Mouse (Mus musculus): ENCODE measurements around the gene Cckbr. TPM values are rescaled to one million over a fixed set of nuclear protein-coding genes. Genes with fewer than 3 reads are reported as not detected.
A peak's percentile ranks its signal among the peaks of the same experiment; 100 is the strongest.

The Cckbr gene
- total and polyA plus RNA-seq, 3 experiments: not detected

DNA sequence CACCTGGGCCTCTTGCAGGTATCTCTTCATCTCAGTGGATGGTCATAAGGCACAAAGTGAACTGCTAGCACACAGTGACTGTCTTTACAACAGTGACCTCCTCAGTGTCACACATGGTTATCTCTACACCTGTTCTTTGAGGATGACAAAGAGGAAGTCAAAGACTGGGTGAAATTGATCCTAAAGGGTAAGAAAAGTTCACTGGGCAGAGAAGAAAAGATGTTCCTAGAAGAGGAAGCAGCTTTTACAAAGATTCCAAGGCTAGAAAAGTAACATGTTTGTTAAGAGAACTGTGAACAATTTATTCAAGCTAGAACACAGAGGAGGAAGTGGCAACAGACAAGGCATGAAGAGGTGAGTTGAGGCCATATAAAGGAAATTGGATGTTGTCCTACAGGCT, 29.4 kb upstream of the Cckbr start:
- H3K4me3 ChIP-seq: no peak overlapping the region
- no peak overlapping the region for H3K9ac ChIP-seq (ENCODE audit: low read depth, low read length)
- no peak overlapping the region for H3K27ac ChIP-seq
- intact Hi-C loops (cut with DNase I): loop anchor here (5.0 kb wide), 2 partner anchors 241 to 416 kb away; partner anchors contain the start of gene Mrpl17
- no peaks in the 10 kb centered on the region for H3K27me3 ChIP-seq (ENCODE audit: control insufficient read depth, insufficient read depth, low read length)
- no peaks in the 10 kb centered on the region; the same call in none of the 2 replicates for H3K4me1 ChIP-seq (ENCODE audit: control insufficient read depth, insufficient read depth, low read length)
- H3K36me3 ChIP-seq (ENCODE audit: control insufficient read depth, insufficient read depth, low read length): peaks cover 6% of the 10 kb centered on the region
- TF ChIP-seq CTCF (IDR thresholded peaks at IDR 0.05): no peak
- TF ChIP-seq POLR2A (IDR thresholded peaks at IDR 0.05; ENCODE audit: insufficient read depth, low read depth, low read length): no peak
- TF ChIP-seq EP300 (IDR thresholded peaks at IDR 0.05; ENCODE audit: insufficient read depth, low read depth, low read length): no peak
- no peak for DNase-seq
- no peaks in the 10 kb centered on the region; the same call in 1 of the 2 replicates for H3K79me2 ChIP-seq (replicated peaks; ENCODE audit: control insufficient read depth, insufficient read depth, low read length)

DNA sequence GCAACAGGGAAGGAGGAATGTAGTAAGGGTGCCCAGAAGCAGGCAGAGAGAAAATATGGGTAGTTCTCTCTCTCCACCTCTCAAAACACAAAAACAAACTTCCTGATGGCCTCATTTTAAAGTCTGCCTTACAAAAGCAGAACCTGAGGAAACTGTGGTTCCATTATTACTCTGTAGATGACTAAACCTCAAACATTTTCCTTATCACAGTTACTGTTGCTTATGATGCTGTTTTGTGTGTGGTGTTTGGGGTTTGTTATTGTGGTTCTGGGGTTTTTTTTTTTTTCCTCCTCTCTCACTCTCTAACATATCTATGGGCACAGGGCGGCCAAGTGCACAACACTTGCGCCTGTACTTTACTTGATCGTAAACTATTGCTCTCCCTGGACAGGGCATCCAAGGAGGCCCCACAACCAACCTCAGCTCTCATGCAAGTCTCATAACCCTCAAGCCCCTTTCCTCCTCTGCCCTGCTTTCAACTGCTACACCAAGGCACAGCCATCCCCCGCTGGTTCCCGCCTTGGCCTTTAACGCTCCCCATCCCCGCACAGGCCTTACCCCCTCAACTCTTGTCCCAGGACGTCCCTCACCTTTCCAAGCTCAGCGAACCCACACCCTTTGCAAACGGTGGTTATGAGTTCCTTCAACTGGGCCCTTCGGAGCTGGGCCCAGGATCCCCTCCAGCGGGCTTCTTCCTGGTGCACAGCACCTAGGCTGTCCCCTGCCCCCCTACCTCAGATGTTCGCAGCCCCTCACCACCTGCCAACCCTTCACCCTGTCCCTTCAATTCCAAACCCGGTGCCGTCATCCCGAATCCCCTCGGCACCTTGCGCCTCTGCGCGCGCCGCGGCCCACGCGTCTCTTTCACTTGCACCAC, 26.2 kb upstream of the Cckbr start:
- no peak for TF ChIP-seq POLR2A (IDR thresholded peaks at IDR 0.05; ENCODE audit: insufficient read depth, low read depth, low read length)
- TF ChIP-seq CTCF (IDR thresholded peaks at IDR 0.05): no peak
- no peak for TF ChIP-seq EP300 (IDR thresholded peaks at IDR 0.05; ENCODE audit: insufficient read depth, low read depth, low read length)
- no peak for DNase-seq
- Histone ChIP-seq H3K27ac (peak overlapping the region; percentile 89), H3K4me1 (ENCODE audit: control insufficient read depth, insufficient read depth, low read length) (no peaks in the 10 kb centered on the region; the same call in none of the 2 replicates), H3K4me3 (peak overlapping the region; percentile 84), H3K36me3 (ENCODE audit: control insufficient read depth, insufficient read depth, low read length) (peaks cover 6% of the 10 kb centered on the region), H3K27me3 (ENCODE audit: control insufficient read depth, insufficient read depth, low read length) (no peaks in the 10 kb centered on the region), H3K79me2 (replicated peaks; ENCODE audit: control insufficient read depth, insufficient read depth, low read length) (no peaks in the 10 kb centered on the region), H3K9ac (ENCODE audit: low read depth, low read length) (peak overlapping the region; percentile 91)
- intact Hi-C loops (cut with DNase I): loop anchor here (5.0 kb wide), 2 partner anchors 238 to 413 kb away; partner anchors contain the start of gene Mrpl17
- under 1% methylated on average over 25 of the region's 25 CpGs for WGBS

DNA sequence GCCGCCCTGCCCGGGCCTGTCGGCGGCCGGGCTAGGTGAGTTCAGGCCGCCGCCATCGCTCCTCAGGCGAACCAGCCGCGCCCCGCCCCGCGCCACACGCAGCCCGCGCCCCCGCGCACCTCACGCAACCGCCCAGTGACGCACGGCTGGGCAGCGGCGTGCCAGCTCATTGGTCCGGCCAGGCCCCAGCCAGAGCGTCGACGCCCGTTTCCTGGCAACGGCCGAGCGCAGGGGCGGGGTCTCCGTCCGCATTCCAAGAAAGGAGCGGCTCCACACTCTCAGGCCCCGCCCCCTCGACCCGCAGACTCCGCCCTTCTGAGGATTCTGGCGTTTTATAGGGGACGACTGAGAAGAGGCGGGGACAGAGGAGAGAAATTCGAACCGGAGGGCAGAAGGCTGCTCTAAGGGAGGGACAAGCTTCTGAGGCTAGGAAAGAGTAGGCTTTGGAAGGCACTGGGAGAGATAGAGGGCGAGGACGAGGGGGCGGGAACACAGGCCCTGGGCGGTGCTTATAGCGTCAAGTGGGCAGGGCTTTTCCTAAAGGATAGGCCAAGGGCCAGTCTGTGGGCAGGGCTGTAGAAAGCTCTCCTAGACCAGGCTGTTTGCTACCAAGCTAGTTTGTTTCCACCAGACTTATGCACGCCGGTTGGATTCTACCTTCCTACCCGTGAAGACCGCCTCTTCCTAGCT, 25.5 kb upstream of the Cckbr start, which contains the start of gene Fam160a2:
Gene Fam160a2 (minus strand): TSS at position 120 of the 690 bp plus-strand sequence.
- peak within 1 kb of the TSS; percentile 84 for H3K4me3 ChIP-seq
- DNase-seq: peak; percentile 99 to 100
- H3K79me2 ChIP-seq (replicated peaks; ENCODE audit: control insufficient read depth, insufficient read depth, low read length): no peaks in the 10 kb centered on the region
- intact Hi-C loops (cut with DNase I): loop anchor here (5.0 kb wide), 2 partner anchors 237 to 412 kb away; partner anchors contain the start of gene Mrpl17
- H3K36me3 ChIP-seq (ENCODE audit: control insufficient read depth, insufficient read depth, low read length): peaks cover 6% of the 10 kb centered on the region
- peak within 1 kb of the TSS; percentile 92 for H3K9ac ChIP-seq (ENCODE audit: low read depth, low read length)
- TF ChIP-seq CTCF (IDR thresholded peaks at IDR 0.05): no peak
- TF ChIP-seq POLR2A (IDR thresholded peaks at IDR 0.05; ENCODE audit: insufficient read depth, low read depth, low read length): peak; percentile 91
- peak; percentile 53; the same call in 1 of the 2 replicates for TF ChIP-seq EP300 (IDR thresholded peaks at IDR 0.05; ENCODE audit: insufficient read depth, low read depth, low read length)
- no peaks in the 10 kb centered on the region for H3K27me3 ChIP-seq (ENCODE audit: control insufficient read depth, insufficient read depth, low read length)
- peak within 1 kb of the TSS; percentile 91 for H3K27ac ChIP-seq
- WGBS: 1% methylated on average over 55 of the region's 55 CpGs
- H3K4me1 ChIP-seq (ENCODE audit: control insufficient read depth, insufficient read depth, low read length): no peaks in the 10 kb centered on the region; the same call in none of the 2 replicates

- WGBS: 70% methylated on average over 5 of the region's 5 CpGs
- no peak within 1 kb of the TSS for H3K27ac ChIP-seq
- no peak for TF ChIP-seq EP300 (IDR thresholded peaks at IDR 0.05; ENCODE audit: insufficient read depth, low read depth, low read length)
- no peak for TF ChIP-seq CTCF (IDR thresholded peaks at IDR 0.05)
- TF ChIP-seq POLR2A (IDR thresholded peaks at IDR 0.05; ENCODE audit: insufficient read depth, low read depth, low read length): no peak
- H3K9ac ChIP-seq (ENCODE audit: low read depth, low read length): no peak within 1 kb of the TSS
- no peaks in the 10 kb centered on the region for H3K79me2 ChIP-seq (replicated peaks; ENCODE audit: control insufficient read depth, insufficient read depth, low read length)
- H3K4me3 ChIP-seq: no peak within 1 kb of the TSS
- no peak for DNase-seq
- no peaks in the 10 kb centered on the region for H3K36me3 ChIP-seq (ENCODE audit: control insufficient read depth, insufficient read depth, low read length)
- H3K4me1 ChIP-seq (ENCODE audit: control insufficient read depth, insufficient read depth, low read length): no peaks in the 10 kb centered on the region; the same call in 1 of the 2 replicates
- H3K27me3 ChIP-seq (ENCODE audit: control insufficient read depth, insufficient read depth, low read length): no peaks in the 10 kb centered on the region
- intact Hi-C loops (cut with DNase I): no loop called here
Measured at GRCm38 (mm10) chr7:105404268-105404667, 21.3 kb upstream of the Cckbr start, which contains the start of gene Cnga4. Gene Cnga4, plus strand, starts transcription at chr7:105404568.

GRCm38 (mm10) chr7:105406322-105406721, 19.2 kb upstream of the Cckbr start:
- no peaks in the 10 kb centered on the region for H3K27me3 ChIP-seq (ENCODE audit: control insufficient read depth, insufficient read depth, low read length)
- TF ChIP-seq POLR2A (IDR thresholded peaks at IDR 0.05; ENCODE audit: insufficient read depth, low read depth, low read length): no peak
- no peak for TF ChIP-seq CTCF (IDR thresholded peaks at IDR 0.05)
- no peak for TF ChIP-seq EP300 (IDR thresholded peaks at IDR 0.05; ENCODE audit: insufficient read depth, low read depth, low read length)
- no peaks in the 10 kb centered on the region for H3K36me3 ChIP-seq (ENCODE audit: control insufficient read depth, insufficient read depth, low read length)
- H3K27ac ChIP-seq: no peak overlapping the region
- 59% methylated on average over 1 of the region's 1 CpGs for WGBS
- no peak overlapping the region for H3K9ac ChIP-seq (ENCODE audit: low read depth, low read length)
- H3K4me3 ChIP-seq: no peak overlapping the region
- intact Hi-C loops (cut with DNase I): no loop called here
- DNase-seq: no peak
- no peaks in the 10 kb centered on the region for H3K4me1 ChIP-seq (ENCODE audit: control insufficient read depth, insufficient read depth, low read length)
- H3K79me2 ChIP-seq (replicated peaks; ENCODE audit: control insufficient read depth, insufficient read depth, low read length): no peaks in the 10 kb centered on the region

Measured in heart, adult 2 months (tissue).